ENCODE assay signal across 14 mouse cellular contexts in the genomic region with DNA sequence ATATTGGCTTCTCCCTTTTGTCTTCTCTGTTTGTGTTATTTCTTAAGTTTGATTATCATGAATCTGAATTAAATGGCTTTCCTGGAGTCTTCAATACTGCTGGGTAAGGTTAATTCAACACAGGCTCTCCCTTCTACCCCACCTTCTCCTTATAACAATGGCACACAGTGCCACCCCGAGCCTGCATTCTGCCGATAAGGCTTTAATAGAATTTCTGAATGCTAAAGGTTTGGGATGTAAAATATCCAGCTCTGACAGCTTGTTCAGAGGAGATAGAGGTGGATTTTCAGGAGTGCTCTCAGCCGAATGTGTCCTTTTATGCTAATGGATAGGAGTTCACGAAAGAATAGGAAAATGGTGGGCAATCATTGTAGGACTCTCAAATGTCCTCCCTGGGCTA. TPM values are rescaled to one million over a fixed set of nuclear protein-coding genes. Genes with fewer than 3 reads are reported as not detected.
DNase-seq lines count a peak whose midpoint lies in the region; ATAC-seq and TF ChIP-seq lines count a peak whose summit lies in the region.
"Had no signal": no experiment of that assay in that cellular context is flagged by ENCODE, and none has a peak within 500 bp of the region (broad histone marks: within the 10 kb centered on the region; RNA-seq: fewer than 3 reads in every experiment).

No protein-coding gene starts in this region.

- H3K36me3 ChIP-seq in forebrain, embryonic 13.5 days (ENCODE audit: poor library complexity, severe bottlenecking): no peaks in the 10 kb centered on the region
- no peaks in the 10 kb centered on the region for H3K36me3 ChIP-seq in hindbrain, embryonic 15.5 days
- H3K36me3 ChIP-seq in midbrain, postnatal 0 days (ENCODE audit: insufficient read depth, low read length): no peaks in the 10 kb centered on the region
- H3K36me3 ChIP-seq: limb, embryonic 12.5 days had no signal

- H3K9me3 ChIP-seq in forebrain, embryonic 13.5 days (replicated peaks): no peaks in the 10 kb centered on the region
- H3K9me3 ChIP-seq in hindbrain, embryonic 15.5 days: no peaks in the 10 kb centered on the region
- H3K9me3 ChIP-seq in midbrain, postnatal 0 days (ENCODE audit: low read length): no peaks in the 10 kb centered on the region
- H3K9me3 ChIP-seq: limb, embryonic 12.5 days had no signal

- H3K27ac ChIP-seq in forebrain, embryonic 13.5 days: peak overlapping the region; percentile 94
- peak overlapping the region; percentile 80 for H3K27ac ChIP-seq in hindbrain, embryonic 15.5 days (replicated peaks)
- peak overlapping the region; percentile 84 for H3K27ac ChIP-seq in midbrain, postnatal 0 days (ENCODE audit: low read depth, low read length)
- H3K27ac ChIP-seq: heart, adult 2 months; limb, embryonic 12.5 days had no signal

- 32% methylated on average over 4 of the region's 4 CpGs for WGBS in forebrain, embryonic 13.5 days
- WGBS in hindbrain, embryonic 15.5 days: 30% methylated on average over 4 of the region's 4 CpGs
- 20% methylated on average over 4 of the region's 4 CpGs for WGBS in midbrain, postnatal 0 days

- no peak for TF ChIP-seq POLR2A in brain, embryonic 14.5 days (IDR thresholded peaks at IDR 0.05; ENCODE audit: borderline replicate concordance, extremely low read depth, insufficient read depth, insufficient read length, poor library complexity, severe bottlenecking)

- no peaks in the 10 kb centered on the region for H3K27me3 ChIP-seq in forebrain, embryonic 13.5 days
- H3K27me3 ChIP-seq in hindbrain, embryonic 15.5 days: no peaks in the 10 kb centered on the region
- no peaks in the 10 kb centered on the region for H3K27me3 ChIP-seq in midbrain, postnatal 0 days (ENCODE audit: insufficient read depth, low read length)

- peak overlapping the region; percentile 78 for H3K4me2 ChIP-seq in forebrain, embryonic 13.5 days
- peak overlapping the region; percentile 71 for H3K4me2 ChIP-seq in hindbrain, embryonic 15.5 days
- H3K4me2 ChIP-seq in midbrain, postnatal 0 days (ENCODE audit: low read depth, low read length, poor library complexity, severe bottlenecking): peak overlapping the region; percentile 39
- H3K4me2 ChIP-seq: limb, embryonic 12.5 days had no signal

- no peak for ATAC-seq in forebrain, embryonic 13.5 days
- ATAC-seq in hindbrain, embryonic 15.5 days (ENCODE audit: low FRiP score, low read depth): no peak
- ATAC-seq in midbrain, postnatal 0 days (ENCODE audit: low FRiP score): no peak
- ATAC-seq: intestine, embryonic 16.5 days; liver, postnatal 0 days had no signal

- peak overlapping the region; percentile 36 for H3K4me3 ChIP-seq in forebrain, embryonic 13.5 days
- 0 out of 2 replicates have a peak overlapping the region, but pooled peaks have one; percentile 28 for H3K4me3 ChIP-seq in hindbrain, embryonic 15.5 days
- no peak overlapping the region for H3K4me3 ChIP-seq in midbrain, postnatal 0 days (ENCODE audit: low read depth, low read length)
- H3K4me3 ChIP-seq: heart, adult 2 months; limb, embryonic 12.5 days had no signal

- peaks cover 77% of the 10 kb centered on the region for H3K4me1 ChIP-seq in forebrain, embryonic 13.5 days
- H3K4me1 ChIP-seq in hindbrain, embryonic 15.5 days (replicated peaks): peaks cover 58% of the 10 kb centered on the region
- H3K4me1 ChIP-seq in midbrain, postnatal 0 days (ENCODE audit: insufficient read depth, low read length): peaks cover 17% of the 10 kb centered on the region
- H3K4me1 ChIP-seq: limb, embryonic 12.5 days had no signal

- DNase-seq in brain, embryonic 14.5 days (ENCODE audit: low read depth): peak; percentile 74
- DNase-seq in midbrain, postnatal 0 days (ENCODE audit: low spot score): no peak
- no peak for DNase-seq in thymus, postnatal 10 days (ENCODE audit: low spot score in 2 of 2)
- DNase-seq in frontal cortex, postnatal 14 days (ENCODE audit: low spot score in 2 of 2): no peak
- DNase-seq in frontal cortex, postnatal 36 days (ENCODE audit: low spot score in 2 of 2): no peak
- DNase-seq: cerebellum, adult 8-10 months; heart, adult 2 months had no signal

- no peak for TF ChIP-seq CTCF in brain, embryonic 14.5 days (IDR thresholded peaks at IDR 0.05; ENCODE audit: borderline replicate concordance, extremely low read depth, insufficient read depth, insufficient read length)
- no peak for TF ChIP-seq CTCF in midbrain, postnatal 0 days (IDR thresholded peaks at IDR 0.05)

- peak overlapping the region; percentile 58 for H3K9ac ChIP-seq in forebrain, embryonic 13.5 days
- H3K9ac ChIP-seq in hindbrain, embryonic 15.5 days: no peak overlapping the region
- peak overlapping the region; percentile 14; the same call in 1 of the 2 replicates for H3K9ac ChIP-seq in midbrain, postnatal 0 days (replicated peaks; ENCODE audit: low read length, poor library complexity, severe bottlenecking)
- H3K9ac ChIP-seq: limb, embryonic 12.5 days; liver, postnatal 0 days had no signal

RNA-seq across cellular contexts. Expression of a gene that starts 2.1 kb away (rescaled TPM):
- polyA plus RNA-seq in brain, embryonic 14.5 days (2012; rRNA removed): 65.4 and 69.4 TPM in 2 replicates
- 39.9 and 40.9 TPM in 2 replicates for polyA plus RNA-seq in forebrain, embryonic 13.5 days (2015; fragmentation: Nextera tagmentation; extraction: Ambion mirVana)
- polyA plus RNA-seq in hindbrain, embryonic 15.5 days (2015; fragmentation: Nextera tagmentation; extraction: Ambion mirVana): 14.8 and 19.1 TPM in 2 replicates
- 47.7 and 57.4 TPM in 2 replicates for total RNA-seq in midbrain, postnatal 0 days (2014; rRNA removed)
- polyA plus RNA-seq in midbrain, postnatal 0 days (2015; fragmentation: Nextera tagmentation; extraction: Ambion mirVana): 5.5 and 7.6 TPM in 2 replicates
- total RNA-seq: gastrocnemius, adult 18-20 months; heart, adult 2 months had no signal
- polyA plus RNA-seq: heart, postnatal 0 days; liver, postnatal 0 days had no signal

RNA-seq across cellular contexts. Expression of a gene that starts 50.4 kb away (rescaled TPM):
- polyA plus RNA-seq in brain, embryonic 14.5 days (2012; rRNA removed): 91.7 and 102 TPM in 2 replicates
- 33.5 and 48.2 TPM in 2 replicates for polyA plus RNA-seq in forebrain, embryonic 13.5 days (2015; fragmentation: Nextera tagmentation; extraction: Ambion mirVana)
- polyA plus RNA-seq in hindbrain, embryonic 15.5 days (2015; fragmentation: Nextera tagmentation; extraction: Ambion mirVana): 83.9 and 86.4 TPM in 2 replicates
- 195 and 210 TPM in 2 replicates for total RNA-seq in midbrain, postnatal 0 days (2014; rRNA removed)
- polyA plus RNA-seq in midbrain, postnatal 0 days (2015; fragmentation: Nextera tagmentation; extraction: Ambion mirVana): 88.1 and 93.6 TPM in 2 replicates
- total RNA-seq: gastrocnemius, adult 18-20 months; heart, adult 2 months had no signal
- polyA plus RNA-seq: heart, adult 2 months had no signal
